Mouse (Mus musculus) forebrain, embryonic 11.5 days (tissue): ENCODE data around the gene Med24. TPM values are rescaled to one million over a fixed set of nuclear protein-coding genes. Genes with fewer than 3 reads are reported as not detected.

Source experiments
- ATAC-seq: fragments of 200-750 bp; cut with Nextera tagmentation; replicated peaks from 2 replicates; pipeline ENCODE4 v1.8.0; 2017; ENCODE audit warnings: moderate TSS enrichment; ENCODE audit not compliant: low FRiP score
- DNase-seq: peaks from one replicate; pipeline ENCODE4 v3.0.0-alpha.2; 2017; ENCODE audit warnings: low spot score
- H3K27ac ChIP-seq: fragments of 300-500 bp; sonication (generic); 2 replicates; pipeline ENCODE4 v1.5.1; 2014; ENCODE audit warnings: low read depth, low read length
- H3K27me3 ChIP-seq: fragments of 300-500 bp; sonication (generic); 2 replicates; pipeline ENCODE4 v1.6.1; 2014; ENCODE audit warnings: mild to moderate bottlenecking, low read length, mixed read lengths; ENCODE audit not compliant: control insufficient read depth, insufficient read depth
- H3K36me3 ChIP-seq: fragments of 300-500 bp; sonication (generic); 2 replicates; pipeline ENCODE4 v1.6.1; 2014; ENCODE audit warnings: mild to moderate bottlenecking, low read length, moderate library complexity, mixed read lengths; ENCODE audit not compliant: control insufficient read depth, insufficient read depth
- H3K4me1 ChIP-seq: fragments of 300-500 bp; sonication (generic); replicated peaks from 2 replicates; pipeline ENCODE4 v1.6.1; 2014; ENCODE audit warnings: low read length, mixed read lengths; ENCODE audit not compliant: control insufficient read depth, insufficient read depth
- H3K4me2 ChIP-seq: fragments of 300-500 bp; sonication (generic); 2 replicates; pipeline ENCODE4 v1.6.1; 2014; ENCODE audit warnings: low read depth, mild to moderate bottlenecking, low read length, moderate library complexity, mixed read lengths; ENCODE audit not compliant: severe bottlenecking
- H3K4me3 ChIP-seq: fragments of 300-500 bp; sonication (generic); 2 replicates; pipeline ENCODE4 v1.5.1; 2014; ENCODE audit warnings: low read depth, low read length
- H3K9ac ChIP-seq: fragments of 300-500 bp; sonication (generic); 2 replicates; pipeline ENCODE4 v1.6.1; 2014; ENCODE audit warnings: low read length
- H3K9me3 ChIP-seq: fragments of 300-500 bp; sonication (generic); 2 replicates; pipeline ENCODE4 v1.6.1; 2016; ENCODE audit warnings: low read length, mixed read lengths; ENCODE audit not compliant: control insufficient read depth
- WGBS: fragments of 180-500 bp; shearing (Covaris S2); extraction: QIAGEN DNeasy Blood & Tissue Kit; methylation state at CpG from one replicate; pipeline ENCODE4 v1.1.7; 2014; 5-methylcytosine and 5-hydroxymethylcytosine counted together
- polyA plus RNA-seq: library from polyadenylated mRNA; unstranded; fragments of >200 nt; fragmentation: Nextera tagmentation; extraction: Ambion mirVana; gene quantifications from 2 replicates; pipeline ENCODE4 v1.2.1, GENCODE M21; 2014

The Med24 gene
- 75.9 and 76.6 TPM in 2 replicates for polyA plus RNA-seq

DNA sequence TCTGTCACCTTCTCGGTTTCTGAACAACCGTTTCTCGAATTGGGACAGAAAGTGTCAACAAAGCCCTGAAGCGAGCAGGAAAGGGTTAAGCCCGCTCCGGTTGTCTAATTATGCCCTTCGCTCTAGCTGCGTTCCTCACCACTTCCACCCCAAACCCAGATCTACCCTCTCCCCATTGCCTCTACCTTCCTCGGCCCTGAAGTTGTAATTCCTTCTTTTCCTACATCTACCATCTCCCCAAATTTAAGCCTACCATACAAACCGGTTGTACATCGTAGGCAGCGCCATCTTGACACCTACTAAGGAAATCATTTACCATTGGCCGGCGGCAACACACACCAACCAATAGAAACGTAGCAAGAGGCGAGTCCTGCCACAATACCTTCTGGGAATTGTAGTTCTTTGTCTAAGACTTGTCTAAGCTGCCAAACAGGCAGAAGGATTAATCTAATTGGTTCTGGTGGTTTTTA, at the start of gene Med24:
TSS of gene Med24 (minus strand) at position 317 of the 470 bp plus-strand sequence.
- H3K4me3 ChIP-seq: peak within 1 kb of the TSS; percentile 70
- H3K27ac ChIP-seq: no peak within 1 kb of the TSS
- H3K36me3 ChIP-seq: no peaks in the 10 kb centered on the region
- H3K4me2 ChIP-seq: peak within 1 kb of the TSS; percentile 94
- peak within 1 kb of the TSS; percentile 55 for H3K9ac ChIP-seq
- under 1% methylated on average over 16 of the region's 16 CpGs for WGBS
- ATAC-seq: peak; percentile 95
- H3K27me3 ChIP-seq: no peaks in the 10 kb centered on the region
- H3K4me1 ChIP-seq: peaks cover 3% of the 10 kb centered on the region; the same call in 1 of the 2 replicates
- H3K9me3 ChIP-seq: peaks cover 2% of the 10 kb centered on the region
- DNase-seq: peak; percentile 85

- Histone ChIP-seq H3K27me3 (no peaks in the 10 kb centered on the region), H3K27ac (no peak overlapping the region), H3K4me2 (no peak overlapping the region), H3K4me1 (peaks cover 40% of the 10 kb centered on the region), H3K4me3 (no peak overlapping the region), H3K36me3 (no peaks in the 10 kb centered on the region), H3K9ac (no peak overlapping the region), H3K9me3 (no peaks in the 10 kb centered on the region)
- DNase-seq (no peak), ATAC-seq (no peak)
These were observed 48.7 kb upstream of the Med24 start for GRCm38 (mm10) chr11:98777888-98778287.

DNA sequence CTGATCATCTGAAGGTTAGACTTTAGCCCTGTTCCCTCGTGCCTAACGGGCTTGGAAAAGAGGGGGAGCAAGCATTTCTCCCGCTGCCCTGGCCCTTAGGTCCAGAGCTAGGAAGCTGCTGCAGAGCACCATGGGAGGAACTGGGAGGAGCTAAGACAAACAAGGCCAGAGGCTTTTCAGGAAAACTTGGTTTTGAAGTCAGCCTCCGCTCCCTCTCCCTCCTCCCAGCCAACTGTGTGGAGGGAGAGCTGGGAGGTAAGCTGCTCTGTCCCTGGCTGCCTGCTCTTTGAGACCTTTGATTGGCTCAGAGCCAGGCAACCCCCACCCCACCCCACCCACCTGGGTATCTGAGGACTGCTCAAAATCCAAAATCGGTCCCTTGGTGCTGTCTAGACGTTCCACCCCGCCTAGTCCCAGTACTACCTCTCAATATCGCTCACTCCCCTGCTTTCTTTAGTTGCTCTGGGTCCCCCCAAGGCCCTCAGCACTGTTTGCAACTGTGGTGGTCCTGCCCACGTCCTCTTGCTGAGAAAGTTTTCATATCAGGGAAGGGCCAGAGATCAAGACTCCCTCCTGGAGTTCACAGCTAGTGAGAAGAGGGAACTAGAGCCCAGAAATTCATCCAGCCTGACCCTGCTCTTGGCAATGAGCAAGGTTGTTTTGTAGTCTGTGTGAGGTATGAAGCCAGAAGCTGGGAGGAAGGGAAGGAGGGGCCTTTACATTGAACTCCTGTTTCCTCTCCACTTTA, 47.8 kb upstream of the Med24 start:
- peak overlapping the region; percentile 30 for H3K9ac ChIP-seq
- no peaks in the 10 kb centered on the region for H3K36me3 ChIP-seq
- H3K4me2 ChIP-seq: 0 out of 2 replicates have a peak overlapping the region, but pooled peaks have one; percentile 12
- H3K9me3 ChIP-seq: no peaks in the 10 kb centered on the region
- ATAC-seq (no peak), DNase-seq (peak; percentile 58)
- peaks cover 33% of the 10 kb centered on the region for H3K4me1 ChIP-seq
- no peaks in the 10 kb centered on the region for H3K27me3 ChIP-seq
- 6% methylated on average over 9 of the region's 9 CpGs for WGBS
- peak overlapping the region; percentile 64 for H3K27ac ChIP-seq
- H3K4me3 ChIP-seq: no peak overlapping the region

DNA sequence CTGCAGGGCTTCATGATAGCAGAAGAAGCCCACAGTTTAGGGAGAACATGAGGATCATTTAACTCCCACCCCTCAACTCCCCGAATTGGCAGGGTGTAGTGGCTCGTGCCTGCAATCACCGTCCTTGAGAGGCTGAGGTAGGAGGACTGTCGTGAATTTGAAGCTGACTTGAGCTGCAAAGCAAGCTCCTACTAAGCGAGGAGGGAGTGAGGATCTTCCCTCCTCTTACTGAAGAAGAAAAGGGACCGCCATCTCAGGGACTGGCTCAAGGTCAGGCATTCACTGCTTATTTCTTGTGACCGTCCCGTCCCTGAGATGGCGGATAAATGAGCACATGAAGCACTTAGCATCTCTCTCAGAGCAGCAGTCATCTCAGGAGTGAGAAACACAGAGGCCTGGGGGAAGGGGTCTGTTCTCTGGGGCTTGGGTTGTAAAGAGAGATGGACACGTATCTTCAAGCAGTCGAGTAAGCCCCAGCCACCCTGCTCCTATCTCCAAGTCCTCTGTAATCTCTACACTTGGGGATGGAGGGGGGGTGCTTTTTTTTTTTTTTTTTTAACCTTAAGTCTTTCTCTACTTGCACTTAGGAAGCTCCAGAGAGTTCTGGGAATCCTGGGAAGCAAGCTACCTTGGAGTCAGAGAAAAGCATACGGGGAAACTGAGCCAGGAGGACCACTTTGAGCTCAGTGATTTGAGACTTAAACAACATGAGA, 47.0 kb upstream of the Med24 start:
- Histone ChIP-seq H3K9me3 (no peaks in the 10 kb centered on the region), H3K27ac (peak overlapping the region; percentile 12; the same call in 1 of the 2 replicates), H3K4me3 (no peak overlapping the region), H3K27me3 (no peaks in the 10 kb centered on the region), H3K9ac (peak overlapping the region; percentile 30), H3K36me3 (no peaks in the 10 kb centered on the region), H3K4me1 (peaks cover 29% of the 10 kb centered on the region), H3K4me2 (no peak overlapping the region)
- ATAC-seq (no peak), DNase-seq (peak; percentile 50)
- 55% methylated on average over 12 of the region's 12 CpGs for WGBS

DNA sequence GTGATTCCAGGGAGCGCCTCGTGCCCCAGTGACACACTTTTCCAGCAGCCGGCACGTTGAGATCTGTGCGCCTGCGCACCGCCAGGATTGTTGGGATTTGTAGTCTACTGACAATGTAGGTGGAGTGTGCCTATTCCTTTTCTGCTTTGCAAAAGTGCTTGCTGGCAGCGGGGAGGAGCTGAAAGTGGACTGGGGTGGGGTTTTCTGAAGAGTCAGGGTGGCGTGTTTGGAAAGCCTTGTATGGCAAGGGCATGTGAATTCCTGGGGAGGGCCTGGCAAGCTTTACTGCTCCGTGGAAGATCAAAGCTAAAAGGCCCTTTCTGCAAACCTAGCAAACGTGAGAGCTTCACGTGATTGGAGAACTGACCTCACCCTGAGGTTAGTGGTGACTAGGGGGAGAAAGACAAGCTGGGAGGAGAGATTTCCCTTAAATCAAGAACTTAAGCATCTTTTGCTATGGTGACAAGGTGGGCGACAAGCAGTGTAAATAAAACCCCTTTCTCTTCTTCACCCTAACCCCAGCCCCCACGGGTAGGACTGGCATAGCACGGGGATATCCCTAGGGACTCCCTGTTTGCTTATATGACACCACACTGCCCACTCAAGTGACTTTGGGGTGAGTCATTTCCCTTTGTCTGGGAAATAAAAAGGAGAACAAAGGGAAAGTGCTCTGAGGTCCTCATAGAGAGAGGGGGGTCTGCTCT, 46.3 kb upstream of the Med24 start:
- H3K9ac ChIP-seq: 0 out of 2 replicates have a peak overlapping the region, but pooled peaks have one; percentile 35
- DNase-seq: peak; percentile 96
- peak; percentile 75 for ATAC-seq
- no peaks in the 10 kb centered on the region for H3K27me3 ChIP-seq
- H3K4me2 ChIP-seq: peak overlapping the region; percentile 61
- H3K4me3 ChIP-seq: peak overlapping the region; percentile 28
- 8% methylated on average over 15 of the region's 15 CpGs for WGBS
- no peaks in the 10 kb centered on the region for H3K36me3 ChIP-seq
- no peak overlapping the region for H3K27ac ChIP-seq
- peaks cover 29% of the 10 kb centered on the region for H3K4me1 ChIP-seq
- no peaks in the 10 kb centered on the region for H3K9me3 ChIP-seq

GRCm38 (mm10) chr11:98774582-98775347, 45.5 kb upstream of the Med24 start, which contains the start of gene Nr1d1:
Gene Nr1d1 (minus strand): TSS chr11:98775333.
- Histone ChIP-seq H3K4me3 (peak within 1 kb of the TSS; percentile 28), H3K36me3 (no peaks in the 10 kb centered on the region), H3K9ac (peak within 1 kb of the TSS; percentile 45), H3K27ac (0 out of 2 replicates have a peak within 1 kb of the TSS, but pooled peaks have one; percentile 12), H3K9me3 (no peaks in the 10 kb centered on the region), H3K27me3 (no peaks in the 10 kb centered on the region), H3K4me1 (peaks cover 29% of the 10 kb centered on the region), H3K4me2 (peak within 1 kb of the TSS; percentile 61)
- DNase-seq (no peak), ATAC-seq (no peak)
- WGBS: 1% methylated on average over 22 of the region's 22 CpGs

- DNase-seq: peak; percentile 96
- Histone ChIP-seq H3K36me3 (no peaks in the 10 kb centered on the region), H3K4me1 (peaks cover 29% of the 10 kb centered on the region), H3K9ac (peak overlapping the region; percentile 17; the same call in 1 of the 2 replicates), H3K9me3 (no peaks in the 10 kb centered on the region), H3K4me2 (peak overlapping the region; percentile 61), H3K4me3 (peak overlapping the region; percentile 28), H3K27me3 (no peaks in the 10 kb centered on the region), H3K27ac (no peak overlapping the region)
- ATAC-seq: peak; percentile 84
- WGBS: 1% methylated on average over 35 of the region's 37 CpGs
These were observed 44.5 kb upstream of the Med24 start for GRCm38 (mm10) chr11:98773635-98774295.
